Mouse (Mus musculus) lung, postnatal 10 days (tissue): ENCODE data around the gene Dnase1l3.
A peak's percentile ranks its signal among the peaks of the same experiment; 100 is the strongest.

Experiments used
- DNase-seq: peaks from one replicate; pipeline ENCODE4 v3.0.0; 2021

The Dnase1l3 gene

GRCm38 (mm10) chr14:7994271-7994767, at the start of gene Dnase1l3:
TSS of gene Dnase1l3 (minus strand) at chr14:7994573.
- DNase-seq: peak; percentile 59

DNA sequence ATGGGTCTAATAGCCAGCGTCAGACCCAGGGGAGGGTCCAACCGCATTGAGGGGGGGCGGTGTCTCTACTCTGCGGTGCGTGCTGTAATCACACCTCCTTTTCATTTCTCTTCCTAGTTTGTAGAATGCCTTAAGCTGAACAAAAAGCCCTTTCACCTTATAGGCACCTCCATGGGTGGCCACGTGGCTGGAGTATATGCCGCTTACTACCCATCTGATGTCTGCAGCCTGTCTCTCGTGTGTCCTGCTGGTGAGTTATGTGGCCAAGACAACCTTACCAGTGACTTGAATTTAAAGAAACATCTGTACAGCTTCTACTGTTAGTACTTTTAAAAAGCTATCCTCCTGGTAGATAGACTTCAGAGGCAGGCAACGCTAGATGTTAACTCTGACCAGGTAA, 48.2 kb upstream of the Dnase1l3 start:
- DNase-seq: no peak

- no peak for DNase-seq
Measured at GRCm38 (mm10) chr14:8042120-8042519, 47.7 kb upstream of the Dnase1l3 start.

DNA sequence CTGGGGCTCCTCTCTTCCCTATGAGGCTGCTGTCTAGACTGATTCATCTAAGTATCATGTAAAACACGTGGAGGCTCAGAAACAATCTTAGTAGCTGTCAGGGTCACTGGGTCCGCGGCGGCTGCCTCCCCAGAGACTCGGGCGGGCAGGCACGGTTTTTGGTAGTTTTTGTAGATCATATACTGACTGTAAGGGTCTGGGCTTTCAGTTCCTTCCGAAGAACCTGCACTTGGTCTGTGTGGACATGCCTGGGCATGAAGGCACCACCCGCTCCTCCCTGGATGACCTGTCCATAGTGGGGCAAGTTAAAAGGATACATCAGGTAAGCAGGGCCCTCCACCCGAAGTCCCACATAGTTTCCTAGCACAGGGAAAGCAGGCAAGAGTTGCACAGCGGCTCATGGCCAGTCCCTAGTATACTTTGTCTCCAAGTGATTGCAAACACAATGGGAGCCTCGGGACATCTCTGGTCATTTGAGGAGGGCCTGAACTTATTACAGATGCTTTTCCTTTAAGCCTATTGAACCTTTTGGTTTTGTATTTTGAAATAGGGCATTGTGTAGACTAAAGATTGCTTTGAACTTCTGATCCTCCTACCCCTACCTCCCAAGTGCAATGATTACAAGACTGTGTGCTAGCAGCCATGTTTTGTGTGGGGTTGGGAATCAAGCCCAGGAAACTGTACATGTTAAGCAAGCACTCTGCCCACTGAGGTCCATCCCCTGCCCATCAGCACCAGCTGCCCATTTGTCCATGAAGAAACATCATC, 46.7 kb upstream of the Dnase1l3 start:
- no peak for DNase-seq

DNA sequence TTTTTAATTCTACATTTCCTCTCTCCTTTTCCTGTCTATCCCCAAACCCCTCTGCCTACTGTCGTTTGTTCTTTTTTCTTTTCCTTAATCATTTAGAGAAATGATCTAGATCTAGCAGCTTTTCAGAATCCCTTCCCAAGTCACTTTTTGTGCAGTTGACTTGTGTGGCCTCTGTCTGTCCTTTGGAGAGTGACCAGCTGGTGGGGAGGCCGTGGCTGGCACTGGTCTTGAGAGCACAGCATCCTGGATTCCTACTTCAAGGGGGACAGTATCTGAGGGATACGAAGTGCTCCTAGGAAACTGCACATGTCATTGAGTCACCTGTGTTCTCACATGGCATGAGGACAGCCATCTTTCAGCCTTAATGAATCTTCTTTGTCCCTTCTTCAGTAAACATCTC, 45.8 kb upstream of the Dnase1l3 start:
- no peak for DNase-seq

DNA sequence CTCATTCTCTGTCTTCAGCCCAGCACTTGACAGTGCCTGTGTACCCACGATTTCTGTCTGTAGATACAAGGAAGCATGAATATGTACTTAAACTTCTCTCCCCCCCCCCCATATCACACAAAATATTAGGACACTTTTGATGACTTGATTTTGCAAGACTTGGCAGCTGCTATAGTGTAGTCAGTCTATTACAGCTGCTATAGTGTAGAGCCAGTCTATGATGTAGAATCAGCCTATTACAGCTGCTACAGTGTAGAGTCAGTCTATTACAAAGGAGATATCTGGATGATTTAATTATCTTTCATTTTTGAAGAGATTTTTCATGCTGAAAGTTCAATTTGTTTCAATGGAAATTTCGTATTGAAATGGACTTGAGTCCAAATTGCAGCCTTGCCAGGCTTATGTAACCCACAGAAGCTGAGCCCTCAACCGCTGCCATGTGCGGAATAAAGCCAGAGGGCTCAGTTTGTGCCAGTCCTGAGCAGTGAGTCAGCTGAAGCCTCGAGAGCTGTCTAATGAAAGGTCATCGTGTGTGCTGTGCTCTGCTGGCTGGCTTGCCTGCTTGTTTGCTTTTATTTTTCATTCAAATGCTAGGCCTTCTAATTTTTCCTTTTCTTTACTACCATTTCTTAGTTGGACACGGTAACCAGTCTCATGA, 44.5 kb upstream of the Dnase1l3 start:
- DNase-seq: peak; percentile 44

DNA sequence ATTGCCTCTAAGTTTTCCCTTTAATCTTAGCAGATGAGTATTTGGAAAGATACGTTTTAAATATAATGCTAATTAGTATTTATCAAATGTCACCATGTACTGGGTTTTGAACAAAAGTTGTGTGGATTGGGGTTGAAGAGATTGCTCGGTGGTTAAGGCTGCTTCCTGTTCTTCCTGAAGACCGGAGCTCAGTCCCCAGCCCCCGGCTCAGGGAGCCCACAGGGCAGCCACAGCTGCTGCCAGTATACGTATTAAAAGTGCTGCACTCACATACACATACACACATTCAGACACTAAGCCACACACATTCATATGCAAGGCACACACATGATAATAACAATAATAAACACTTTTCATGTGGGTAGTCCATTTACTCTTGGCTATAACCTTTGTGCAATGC, 43.8 kb upstream of the Dnase1l3 start:
- DNase-seq: no peak

GRCm38 (mm10) chr14:8036406-8036805, 42.0 kb upstream of the Dnase1l3 start:
- no peak for DNase-seq

DNA sequence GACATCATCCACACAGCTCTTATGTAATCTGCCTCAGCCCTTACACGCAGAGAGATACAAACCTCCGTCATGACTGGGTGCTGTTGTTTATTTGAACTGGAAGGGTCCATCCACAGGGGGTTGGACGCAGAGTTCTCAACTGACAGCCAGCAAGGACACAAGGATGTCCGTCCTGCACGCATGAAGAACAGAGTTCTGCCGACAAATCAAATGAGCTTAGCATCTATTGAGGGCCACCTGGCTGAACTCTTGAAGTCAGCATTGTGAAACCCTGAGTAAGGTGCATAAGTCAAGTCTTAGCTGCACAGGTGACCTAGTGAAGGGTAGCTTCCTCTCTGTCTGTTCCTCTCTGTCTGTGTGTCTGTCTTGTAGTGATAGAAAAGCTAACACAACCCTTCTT, 41.6 kb upstream of the Dnase1l3 start:
- DNase-seq: no peak

GRCm38 (mm10) chr14:8034561-8034960, 40.2 kb upstream of the Dnase1l3 start:
- no peak for DNase-seq

- DNase-seq: no peak
Measured at GRCm38 (mm10) chr14:8032087-8032944, 37.9 kb upstream of the Dnase1l3 start.

- DNase-seq: no peak
Measured at GRCm38 (mm10) chr14:8030535-8030934, 36.2 kb upstream of the Dnase1l3 start.

DNA sequence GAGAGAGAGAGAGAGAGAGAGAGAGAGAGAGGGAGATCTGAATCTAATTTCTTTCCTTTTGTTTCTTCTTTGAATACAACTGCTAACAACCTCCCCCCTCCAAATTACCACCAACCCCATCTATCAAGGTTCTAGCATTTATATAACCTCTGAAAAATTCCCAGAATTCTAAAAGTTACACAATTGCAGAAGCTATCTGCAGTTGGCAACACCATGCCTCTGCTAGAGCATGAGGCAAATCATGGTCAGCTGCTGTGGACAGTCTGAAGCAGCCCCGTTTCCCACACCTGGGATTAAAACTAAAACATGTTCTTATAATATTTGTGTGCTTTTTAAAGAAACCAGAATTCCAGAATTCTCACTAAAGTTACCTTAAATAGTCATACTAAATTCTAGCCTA, 35.4 kb upstream of the Dnase1l3 start:
- DNase-seq: no peak

GRCm38 (mm10) chr14:8028086-8028485, 33.7 kb upstream of the Dnase1l3 start:
- no peak for DNase-seq

GRCm38 (mm10) chr14:8026769-8027531, 32.6 kb upstream of the Dnase1l3 start:
- DNase-seq: no peak

- DNase-seq: no peak
Measured at GRCm38 (mm10) chr14:8024936-8025335, 30.6 kb upstream of the Dnase1l3 start.

- no peak for DNase-seq
Measured at GRCm38 (mm10) chr14:8024469-8024868, 30.1 kb upstream of the Dnase1l3 start.

GRCm38 (mm10) chr14:8020546-8020945, 26.2 kb upstream of the Dnase1l3 start:
- no peak for DNase-seq

DNA sequence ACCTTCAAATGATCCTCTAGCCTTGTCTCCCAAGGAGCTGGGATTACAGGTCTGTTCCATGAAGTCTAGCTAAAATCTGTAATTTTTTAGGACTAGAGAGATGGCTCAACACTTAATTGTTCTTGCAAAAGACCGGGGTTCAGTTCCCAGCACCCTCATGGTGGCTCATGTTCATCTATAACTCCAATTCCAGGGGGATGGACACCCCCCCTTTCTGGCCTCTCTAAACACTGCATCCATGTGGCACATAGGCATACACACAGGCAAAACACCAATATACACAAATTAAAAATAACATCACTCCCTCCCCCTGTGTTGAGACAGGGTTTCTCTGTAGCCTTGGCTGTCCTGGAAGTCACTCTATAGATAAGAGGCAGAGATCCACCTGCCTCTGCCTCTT, 25.6 kb upstream of the Dnase1l3 start:
- no peak for DNase-seq

GRCm38 (mm10) chr14:8016951-8017350, 22.6 kb upstream of the Dnase1l3 start:
- no peak for DNase-seq

- DNase-seq: no peak
Measured at GRCm38 (mm10) chr14:8016276-8016675, 21.9 kb upstream of the Dnase1l3 start.

DNA sequence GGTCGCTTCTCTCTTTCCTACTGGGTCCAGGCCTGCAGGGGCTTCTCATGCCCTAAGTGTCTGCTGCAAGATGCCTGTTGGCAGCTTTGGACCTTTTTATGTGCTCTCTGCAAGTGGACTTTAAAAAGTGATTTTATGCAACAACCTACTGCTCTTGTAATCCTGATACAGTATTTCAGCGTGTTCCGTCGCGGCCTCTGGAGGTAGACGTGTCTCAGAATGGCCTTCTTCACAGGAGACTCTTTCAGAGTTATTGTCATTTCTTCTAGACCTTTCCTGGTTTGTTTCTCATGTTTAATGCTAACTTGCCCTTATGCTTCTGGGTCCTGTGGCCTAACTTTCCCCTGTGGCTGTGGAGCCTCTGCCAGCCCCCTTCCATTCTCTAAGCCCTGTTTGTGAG, 21.4 kb upstream of the Dnase1l3 start:
- DNase-seq: no peak

DNA sequence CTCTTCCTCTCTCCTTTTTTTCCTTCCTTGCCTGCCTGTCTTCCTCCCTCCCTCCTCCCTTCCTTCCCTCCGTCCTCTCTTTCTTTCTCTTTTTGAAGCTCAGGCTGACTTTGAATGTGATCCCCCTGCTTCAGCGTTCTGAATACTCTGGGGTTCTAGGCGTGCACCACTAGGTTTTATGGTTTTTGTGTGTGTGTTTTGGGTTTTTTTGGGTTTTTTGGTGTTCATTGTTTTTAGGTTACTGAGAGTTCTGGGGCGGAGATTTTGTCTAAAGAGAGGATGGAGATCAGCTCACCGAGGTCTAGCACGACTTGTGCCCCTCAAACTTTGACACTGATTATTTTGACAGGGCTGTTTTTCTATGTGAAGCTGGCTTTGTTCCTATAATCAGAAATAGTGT, 17.6 kb upstream of the Dnase1l3 start:
- DNase-seq: no peak
